Mouse (Mus musculus): Measurements from ENCODE around the gene Thoc5.
A peak's percentile ranks its signal among the peaks of the same experiment; 100 is the strongest.

Thoc5 gene

GRCm38 (mm10) chr11:4894848-4895816 is at the start of gene Thoc5:
Thoc5 (plus strand) TSS chr11:4895320.
- DNase-seq (ENCODE audit: low spot score): peak; percentile 95

GRCm38 (mm10) chr11:4848483-4849248 is 46.5 kb upstream of the Thoc5 start:
- DNase-seq (ENCODE audit: low spot score): peak; percentile 64

- DNase-seq (ENCODE audit: low spot score): peak; percentile 100
These were observed 45.7 kb upstream of the Thoc5 start, which contains the start of gene Nf2 for GRCm38 (mm10) chr11:4849258-4849943. Nf2 (minus strand) TSS chr11:4849536.

GRCm38 (mm10) chr11:4850404-4850803 is 44.7 kb upstream of the Thoc5 start:
- no peak for DNase-seq (ENCODE audit: low spot score)

GRCm38 (mm10) chr11:4853021-4853420 is 42.1 kb upstream of the Thoc5 start:
- no peak for DNase-seq (ENCODE audit: low spot score)

GRCm38 (mm10) chr11:4854181-4854580 is 40.9 kb upstream of the Thoc5 start:
- no peak for DNase-seq (ENCODE audit: low spot score)

GRCm38 (mm10) chr11:4858416-4858815 is 36.7 kb upstream of the Thoc5 start:
- DNase-seq (ENCODE audit: low spot score): no peak

- DNase-seq (ENCODE audit: low spot score): no peak
These were observed 34.1 kb upstream of the Thoc5 start for GRCm38 (mm10) chr11:4860986-4861385.

GRCm38 (mm10) chr11:4861816-4862604 is 33.1 kb upstream of the Thoc5 start:
- no peak for DNase-seq (ENCODE audit: low spot score)

GRCm38 (mm10) chr11:4862730-4863129 is 32.4 kb upstream of the Thoc5 start:
- no peak for DNase-seq (ENCODE audit: low spot score)

GRCm38 (mm10) chr11:4865645-4866251 is 29.4 kb upstream of the Thoc5 start:
- peak; percentile 90 for DNase-seq (ENCODE audit: low spot score)

- peak; percentile 88 for DNase-seq (ENCODE audit: low spot score)
These were observed 21.2 kb upstream of the Thoc5 start, which contains the start of gene Nipsnap1 for GRCm38 (mm10) chr11:4873755-4874475. Nipsnap1 (plus strand) TSS chr11:4873951.

- DNase-seq (ENCODE audit: low spot score): no peak
These were observed 20.6 kb upstream of the Thoc5 start for GRCm38 (mm10) chr11:4874551-4874950.

GRCm38 (mm10) chr11:4881087-4881486 is 14.0 kb upstream of the Thoc5 start:
- DNase-seq (ENCODE audit: low spot score): no peak

GRCm38 (mm10) chr11:4882892-4883627 is 12.1 kb upstream of the Thoc5 start:
- DNase-seq (ENCODE audit: low spot score): peak; percentile 33

GRCm38 (mm10) chr11:4885385-4885903 is 9.7 kb upstream of the Thoc5 start:
- peak; percentile 58 for DNase-seq (ENCODE audit: low spot score)

GRCm38 (mm10) chr11:4886987-4887386 is 8.1 kb upstream of the Thoc5 start:
- no peak for DNase-seq (ENCODE audit: low spot score)

GRCm38 (mm10) chr11:4900437-4900836 is 5.3 kb downstream of the Thoc5 start:
- no peak for DNase-seq (ENCODE audit: low spot score)

- DNase-seq (ENCODE audit: low spot score): no peak
These were observed 6.8 kb downstream of the Thoc5 start for GRCm38 (mm10) chr11:4901956-4902355.
